Mouse (Mus musculus) MEL (cell line): ENCODE data around the gene Ank2.

Experiments
- CTCF ChIP-seq, 3 experiments: IDR thresholded peaks in 2 of 3; conservative IDR thresholded peaks in 1 of 3; 2 replicates each; pipeline ENCODE4 v1.5.1; 2011 to 2012; ENCODE audit warnings: low read length in 3 of 3, low read depth in 2 of 3, mild to moderate bottlenecking in 2 of 3, improper control_type of control experiment in 1 of 3, inconsistent platforms in 1 of 3, mixed read lengths in 1 of 3, moderate library complexity in 1 of 3; ENCODE audit not compliant: control insufficient read depth in 1 of 3, insufficient read depth in 1 of 3, poor library complexity in 1 of 3, severe bottlenecking in 1 of 3
- E2F4 ChIP-seq: IDR thresholded peaks from 2 replicates; pipeline ENCODE4 v1.6.1; 2011; ENCODE audit warnings: low read depth, low read length, improper control_type of control experiment, borderline replicate concordance
- EP300 ChIP-seq, 2 experiments: IDR thresholded peaks; 2 replicates each; pipeline ENCODE4 v1.6.1; 2011; ENCODE audit warnings: improper control_type of control experiment in 2 of 2, low read length in 2 of 2, low read depth in 1 of 2, mild to moderate bottlenecking in 1 of 2
- MAX ChIP-seq: IDR thresholded peaks from 2 replicates; pipeline ENCODE4 v1.6.1; 2011; ENCODE audit warnings: low read length, improper control_type of control experiment
- POLR2A ChIP-seq, 2 experiments: IDR thresholded peaks; 2 replicates each; pipeline ENCODE4 v1.6.1; 2011 to 2012; ENCODE audit warnings: low read length in 2 of 2, mild to moderate bottlenecking in 2 of 2, control low read depth in 1 of 2, improper control_type of control experiment in 1 of 2, low read depth in 1 of 2, moderate library complexity in 1 of 2; ENCODE audit not compliant: control insufficient read depth in 1 of 2, insufficient read depth in 1 of 2, poor library complexity in 1 of 2
- USF1 ChIP-seq: IDR thresholded peaks from 2 replicates; pipeline ENCODE4 v1.6.1; 2014; ENCODE audit warnings: low read depth, mild to moderate bottlenecking, inconsistent platforms, low read length, improper control_type of control experiment, moderate library complexity
- ZC3H11A ChIP-seq: IDR thresholded peaks from 2 replicates; pipeline ENCODE4 v1.6.1; 2012; ENCODE audit warnings: low read depth, mild to moderate bottlenecking, inconsistent platforms, low read length, improper control_type of control experiment

DNA sequence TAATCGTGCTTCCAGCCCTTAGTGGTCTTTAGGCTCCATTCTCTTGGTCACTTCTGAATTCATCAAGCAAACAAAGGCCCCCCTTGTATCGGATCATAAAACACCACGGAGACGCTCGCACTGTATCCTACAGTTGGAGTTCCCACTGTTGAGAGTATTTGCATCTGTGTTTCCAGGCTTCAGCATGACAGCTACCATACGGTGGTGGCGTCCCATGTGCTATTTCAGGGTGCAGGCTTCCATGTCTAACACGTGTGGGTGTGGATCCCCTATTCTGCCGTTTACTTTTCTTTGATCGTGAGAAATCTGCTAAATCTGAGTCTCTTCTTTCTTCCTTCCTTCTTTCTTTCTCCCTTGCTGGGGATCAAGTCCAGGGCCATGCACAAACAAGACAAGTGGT, 14.0 kb downstream of the Ank2 start:
- no peak for TF ChIP-seq E2F4
- no peak for TF ChIP-seq ZC3H11A
- no peak for TF ChIP-seq CTCF (IDR thresholded peaks at IDR 0.05 in 2 of 3, conservative IDR thresholded peaks at IDR 0.05 in 1 of 3; ENCODE audit: control insufficient read depth in 1 of 3, insufficient read depth in 1 of 3, low read depth in 2 of 3, low read length in 3 of 3, poor library complexity in 1 of 3, severe bottlenecking in 1 of 3)
- no peak for TF ChIP-seq USF1
- TF ChIP-seq MAX, result no peak
- no peak for TF ChIP-seq EP300 (IDR thresholded peaks at IDR 0.05; ENCODE audit: low read depth in 1 of 2, low read length in 2 of 2)
- no peak for TF ChIP-seq POLR2A (IDR thresholded peaks at IDR 0.05; ENCODE audit: control insufficient read depth in 1 of 2, insufficient read depth in 1 of 2, low read depth in 1 of 2, low read length in 2 of 2, poor library complexity in 1 of 2)
